Mouse (Mus musculus) liver, adult 2 months (tissue): ENCODE measurements around the gene Gm8094. TPM values are rescaled to one million over a fixed set of nuclear protein-coding genes. Genes with fewer than 3 reads are reported as not detected.
"Not testable (repeated sequence)": the region's sequence is repeated elsewhere in the genome, so short reads cannot be mapped to it uniquely, and the experiment has no call there.

Experiments
- DNase-seq: peaks from one replicate; pipeline ENCODE4 v3.0.0-alpha.2; 2011; ENCODE audit warnings: low read depth, low spot score; ENCODE audit errors: extremely low read depth
- H3K27ac ChIP-seq: fragments of 200-500 bp; replicated peaks from 2 replicates; pipeline ENCODE4 v1.5.1; 2012; ENCODE audit warnings: low read depth, mild to moderate bottlenecking, control low read depth, inconsistent platforms, low read length; ENCODE audit not compliant: insufficient read depth
- H3K27me3 ChIP-seq: fragments of 200-500 bp; 2 replicates; pipeline ENCODE4 v1.6.1; 2012; ENCODE audit warnings: mild to moderate bottlenecking, moderate library complexity, low read length, inconsistent platforms; ENCODE audit not compliant: control insufficient read depth, insufficient read depth
- H3K36me3 ChIP-seq: fragments of 200-500 bp; 2 replicates; pipeline ENCODE4 v1.6.1; 2012; ENCODE audit warnings: low read length, inconsistent platforms; ENCODE audit not compliant: control insufficient read depth, insufficient read depth
- H3K4me1 ChIP-seq: fragments of 200-500 bp; 2 replicates; pipeline ENCODE4 v1.6.1; 2011; ENCODE audit warnings: low read length; ENCODE audit not compliant: control insufficient read depth, insufficient read depth
- H3K4me3 ChIP-seq: fragments of 200-500 bp; 2 replicates; pipeline ENCODE4 v1.5.1; 2011; ENCODE audit warnings: low read depth, mild to moderate bottlenecking, control low read depth, low read length, moderate library complexity; ENCODE audit not compliant: insufficient read depth
- H3K79me2 ChIP-seq: fragments of 200-500 bp; 2 replicates; pipeline ENCODE4 v1.6.1; 2012; ENCODE audit warnings: inconsistent platforms, mild to moderate bottlenecking, low read length, moderate library complexity; ENCODE audit not compliant: control insufficient read depth, insufficient read depth
- H3K9ac ChIP-seq: fragments of 200-500 bp; 2 replicates; pipeline ENCODE4 v1.6.1; 2012; ENCODE audit warnings: low read depth, mild to moderate bottlenecking, control low read depth, inconsistent platforms, low read length
- WGBS: fragments of 180-500 bp; shearing (Covaris S2); methylation state at CpG from one replicate; pipeline ENCODE4 v1.1.7; 2018; 5-methylcytosine and 5-hydroxymethylcytosine counted together
- polyA plus RNA-seq: library from polyadenylated mRNA; depleted of rRNA; stranded (reverse); fragments of >200 nt; gene quantifications from 2 replicates; pipeline ENCODE4 v1.2.3, GENCODE M21; 2012; rRNA removed
- total RNA-seq: library from RNA; depleted of rRNA; stranded (reverse); fragments of >200 nt; gene quantifications from 2 replicates; pipeline ENCODE4 v1.2.3, GENCODE M21; 2014; rRNA removed

The Gm8094 gene
- total RNA-seq, result not detected in 2 replicates
- not detected in 2 replicates for polyA plus RNA-seq

DNA sequence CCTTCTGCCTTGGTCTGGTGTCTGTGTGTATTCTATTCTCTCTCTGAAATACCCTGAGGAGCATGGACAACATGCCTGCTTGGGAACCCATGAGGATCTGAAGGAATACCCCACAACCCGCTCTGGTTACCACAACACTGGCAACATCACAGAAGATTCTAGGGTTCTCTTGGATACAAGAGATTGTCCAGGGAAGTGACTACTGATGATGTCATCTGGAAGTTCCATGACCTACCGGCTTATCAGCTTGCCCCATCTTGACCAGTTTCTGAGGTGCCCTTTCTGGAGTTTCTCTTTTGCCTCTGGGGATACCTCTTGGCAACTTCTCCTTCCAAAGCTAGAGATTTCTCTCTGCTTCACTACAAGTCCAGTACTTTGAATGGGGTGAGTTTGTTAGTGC is at the start of gene Gm8094:
Gene Gm8094, minus strand, starts transcription at position 101 of the 400 bp plus-strand sequence.
- not testable (repeated sequence) for H3K36me3 ChIP-seq, H3K79me2 ChIP-seq, H3K4me1 ChIP-seq, H3K27me3 ChIP-seq, H3K9ac ChIP-seq, H3K4me3 ChIP-seq, H3K27ac ChIP-seq, DNase-seq
- WGBS, result 91% methylated on average over 2 of the region's 2 CpGs

DNA sequence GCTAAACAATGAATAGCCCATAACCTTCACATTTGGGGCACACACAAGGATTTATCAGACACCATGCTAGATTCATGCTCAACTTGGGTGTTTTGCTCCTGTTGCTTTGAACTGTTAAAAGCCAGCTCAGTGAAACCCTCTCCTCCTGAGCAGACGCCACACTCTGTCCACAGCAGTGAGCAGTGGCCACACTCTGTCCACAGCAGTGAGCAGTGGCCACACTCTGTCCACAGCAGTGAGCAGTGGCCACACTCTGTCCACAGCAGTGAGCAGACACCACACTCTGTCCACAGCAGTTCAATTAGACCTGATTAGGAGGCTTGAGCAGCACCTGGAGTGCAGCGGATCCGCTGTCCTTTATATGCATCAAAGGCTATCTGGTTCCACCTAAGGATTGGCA is 43.2 kb upstream of the Gm8094 start:
- H3K4me3 ChIP-seq, H3K79me2 ChIP-seq, H3K4me1 ChIP-seq, H3K27ac ChIP-seq, H3K36me3 ChIP-seq, H3K27me3 ChIP-seq, H3K9ac ChIP-seq, DNase-seq: not testable (repeated sequence)
- 79% methylated on average over 3 of the region's 3 CpGs for WGBS

DNA sequence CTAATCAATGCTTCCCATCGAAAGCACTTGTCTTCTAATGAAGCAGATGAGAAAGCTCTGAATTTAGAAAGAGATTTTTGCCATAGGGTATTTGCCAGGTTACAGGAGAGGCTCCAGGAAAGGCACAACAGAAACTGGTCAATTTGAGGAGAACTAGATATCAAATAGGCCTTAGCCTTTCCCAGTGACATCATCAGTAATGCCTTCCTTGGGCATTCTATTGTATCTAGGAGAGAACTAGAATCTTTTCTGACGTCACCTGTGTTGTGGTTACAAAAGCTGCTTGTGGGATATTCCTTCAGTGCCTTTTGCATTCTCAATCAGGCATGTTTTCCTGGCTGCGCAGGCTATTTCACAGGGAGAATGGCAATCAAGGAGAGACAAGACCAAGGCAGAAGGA is 23.9 kb upstream of the Gm8094 start, which contains the start of gene Gm8104:
Gene Gm8104, plus strand, starts transcription at position 301 of the 400 bp plus-strand sequence.
- WGBS, result 64% methylated on average over 3 of the region's 3 CpGs
- H3K79me2 ChIP-seq, H3K4me3 ChIP-seq, DNase-seq, H3K36me3 ChIP-seq, H3K4me1 ChIP-seq, H3K9ac ChIP-seq, H3K27ac ChIP-seq, H3K27me3 ChIP-seq: not testable (repeated sequence)

DNA sequence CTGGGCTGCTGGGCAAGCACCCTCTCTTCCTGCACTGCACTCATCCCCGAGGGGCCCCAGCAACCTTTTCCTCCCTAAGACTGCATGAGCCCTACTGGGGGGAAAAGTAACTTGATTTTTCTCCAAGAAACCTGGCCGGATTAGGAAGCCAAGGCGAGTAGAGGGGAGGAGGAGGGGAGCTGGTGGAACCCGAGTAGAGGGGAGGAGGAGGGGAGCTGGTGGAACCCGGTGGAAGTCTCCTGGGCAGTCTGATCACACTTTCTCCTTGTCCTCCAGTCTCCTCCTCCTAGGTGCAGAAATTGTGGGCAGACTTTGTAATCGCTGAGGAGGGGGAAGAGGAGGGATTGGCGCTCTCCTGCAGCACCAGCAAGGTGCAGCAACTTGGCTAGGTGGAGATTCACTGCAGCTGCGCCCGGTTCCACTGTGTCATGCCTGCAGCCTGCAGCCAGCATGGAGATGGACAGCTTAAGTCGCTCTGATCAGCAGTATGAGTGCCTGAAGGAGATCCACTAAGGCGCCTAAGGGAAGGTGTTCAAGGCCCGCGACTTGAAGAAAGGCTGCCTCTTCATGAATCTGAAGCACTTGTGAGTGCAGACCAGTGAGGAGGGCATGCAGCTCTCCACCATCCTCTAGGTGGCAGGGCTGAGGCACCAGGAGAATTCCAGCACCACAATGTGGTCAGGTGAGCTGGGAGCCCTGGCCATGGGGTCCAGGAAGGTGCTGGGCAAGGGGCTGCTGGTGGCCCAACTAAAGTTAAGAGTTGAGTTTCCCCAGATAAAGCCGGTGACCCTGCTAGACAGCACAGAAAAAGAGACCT is 12.9 kb upstream of the Gm8094 start:
- not testable (repeated sequence) for H3K4me1 ChIP-seq, H3K79me2 ChIP-seq, H3K4me3 ChIP-seq, H3K27me3 ChIP-seq, H3K27ac ChIP-seq, DNase-seq, H3K9ac ChIP-seq, H3K36me3 ChIP-seq
- 35% methylated on average over 1 of the region's 14 CpGs for WGBS

DNA sequence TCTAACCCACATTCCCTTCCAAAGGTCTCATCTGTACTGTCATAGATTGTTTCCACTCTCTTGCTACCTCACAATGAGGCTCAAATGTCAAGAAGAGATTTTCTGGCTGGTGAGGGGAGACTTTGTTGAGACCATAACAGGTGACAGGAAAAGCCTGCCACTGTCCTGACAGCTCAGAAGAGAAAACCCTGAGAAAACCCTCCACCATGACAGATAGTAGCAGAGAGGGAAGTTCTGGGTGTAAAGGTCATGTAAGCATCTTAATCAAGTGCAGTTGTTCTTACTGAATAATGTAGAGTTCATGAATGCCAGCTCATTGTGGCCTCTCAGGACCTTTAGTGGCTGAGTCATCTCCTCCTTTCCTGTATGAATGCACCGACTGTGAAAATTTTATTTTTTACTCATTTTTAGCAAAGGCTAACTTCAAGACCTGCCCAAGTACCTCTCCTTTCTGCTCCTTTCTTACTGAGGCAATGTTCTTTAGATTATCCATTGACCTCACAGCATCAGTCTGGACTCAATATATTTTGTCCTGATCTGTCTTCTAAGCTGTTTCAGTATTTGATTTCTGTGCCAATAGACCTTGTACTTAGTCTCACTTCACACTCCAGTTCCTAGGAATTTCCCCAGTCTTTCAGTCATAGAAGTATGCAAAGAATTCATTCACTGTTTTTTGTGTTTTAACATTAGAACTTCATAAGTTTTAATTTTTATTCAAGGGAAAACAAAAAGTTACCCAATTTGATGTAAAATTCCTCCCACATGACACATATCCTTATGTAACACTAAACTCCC is 8.7 kb upstream of the Gm8094 start:
- H3K4me1 ChIP-seq, result not testable (repeated sequence)

DNA sequence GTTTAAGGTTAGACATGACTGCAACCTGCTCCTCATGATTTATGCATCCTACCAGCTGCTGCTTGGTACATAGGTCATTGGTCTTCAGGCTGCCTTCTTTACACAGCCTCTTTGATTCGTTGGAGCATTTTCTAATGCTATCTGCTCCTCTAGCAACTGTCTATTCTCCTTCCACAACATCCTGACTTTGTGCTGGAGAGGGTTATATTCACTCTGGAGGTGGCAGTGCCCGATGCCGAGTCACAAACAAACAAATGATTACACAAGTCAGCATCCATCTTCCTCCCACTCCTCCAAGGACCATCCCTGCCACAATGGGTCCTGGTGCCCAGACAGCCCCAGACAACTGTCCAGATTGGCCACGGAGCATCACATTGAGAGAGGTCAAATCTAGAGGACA is 16.3 kb downstream of the Gm8094 start:
- H3K9ac ChIP-seq, DNase-seq, H3K4me3 ChIP-seq, H3K27me3 ChIP-seq, H3K4me1 ChIP-seq, H3K79me2 ChIP-seq, H3K27ac ChIP-seq, H3K36me3 ChIP-seq: not testable (repeated sequence)
- 58% methylated on average over 4 of the region's 4 CpGs for WGBS

More for the DNA sequence above, 8.7 kb upstream of the Gm8094 start:
- H3K27ac ChIP-seq, DNase-seq, H3K4me3 ChIP-seq, H3K27me3 ChIP-seq, H3K79me2 ChIP-seq, H3K9ac ChIP-seq, H3K36me3 ChIP-seq: not testable (repeated sequence)
- WGBS, result 73% methylated on average over 1 of the region's 1 CpGs

DNA sequence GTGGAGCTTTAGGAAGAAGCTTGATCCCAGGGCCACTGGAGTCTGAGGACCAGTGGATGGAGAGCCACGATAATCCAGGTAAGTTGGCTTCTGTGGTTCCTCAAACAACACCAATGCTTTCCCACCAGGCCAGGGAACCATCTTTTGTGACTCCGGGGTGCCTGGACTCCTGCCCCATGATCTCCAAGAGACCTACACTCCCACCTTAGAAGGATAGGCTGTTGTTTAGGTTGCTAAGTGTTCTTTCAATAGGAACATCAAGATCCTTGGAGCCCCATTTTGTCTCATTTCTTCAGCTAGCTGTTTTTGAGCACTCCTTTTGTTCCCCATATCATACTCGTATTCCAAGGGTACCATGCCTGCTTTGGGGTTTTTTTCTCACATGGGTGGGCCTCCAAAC is 18.4 kb downstream of the Gm8094 start:
- H3K27ac ChIP-seq, H3K4me1 ChIP-seq, H3K27me3 ChIP-seq, H3K9ac ChIP-seq, H3K4me3 ChIP-seq, H3K79me2 ChIP-seq, H3K36me3 ChIP-seq, DNase-seq: not testable (repeated sequence)
- WGBS, result 73% methylated on average over 3 of the region's 3 CpGs
